Mouse (Mus musculus) urinary bladder, adult 2 months (tissue): ENCODE measurements around the gene Cpxm2. TPM values are rescaled to one million over a fixed set of nuclear protein-coding genes. Genes with fewer than 3 reads are reported as not detected.

Source experiments
- DNase-seq: peaks from one replicate; pipeline ENCODE4 v3.0.0; 2022; ENCODE audit warnings: low spot score
- polyA plus RNA-seq: library from polyadenylated mRNA; depleted of rRNA; stranded (reverse); fragments of >200 nt; gene quantifications from 2 replicates; pipeline ENCODE4 v1.2.3, GENCODE M21; 2012; rRNA removed

Cpxm2 gene
- polyA plus RNA-seq, 1 experiment: 30.3 TPM

DNA sequence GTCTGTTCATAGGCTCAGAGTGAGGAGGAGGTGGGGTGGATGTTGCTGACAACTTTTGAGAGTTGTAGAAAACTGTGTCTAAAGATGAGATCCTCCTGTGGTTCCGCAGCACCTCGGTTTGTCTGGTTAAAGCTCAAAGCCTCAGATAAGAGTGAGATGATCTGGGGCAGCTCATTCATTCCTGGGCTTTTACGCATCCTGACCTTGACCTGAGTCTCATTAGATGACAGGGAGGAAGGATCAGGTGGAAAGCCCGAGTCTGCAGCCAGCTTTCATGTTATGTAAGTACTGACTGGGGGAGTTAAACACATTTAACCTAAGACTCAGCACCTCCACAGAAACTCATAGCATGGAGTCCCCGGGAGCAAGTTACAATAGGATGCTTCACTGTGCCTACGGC, 127.9 kb downstream of the Cpxm2 start:
- DNase-seq: no peak

DNA sequence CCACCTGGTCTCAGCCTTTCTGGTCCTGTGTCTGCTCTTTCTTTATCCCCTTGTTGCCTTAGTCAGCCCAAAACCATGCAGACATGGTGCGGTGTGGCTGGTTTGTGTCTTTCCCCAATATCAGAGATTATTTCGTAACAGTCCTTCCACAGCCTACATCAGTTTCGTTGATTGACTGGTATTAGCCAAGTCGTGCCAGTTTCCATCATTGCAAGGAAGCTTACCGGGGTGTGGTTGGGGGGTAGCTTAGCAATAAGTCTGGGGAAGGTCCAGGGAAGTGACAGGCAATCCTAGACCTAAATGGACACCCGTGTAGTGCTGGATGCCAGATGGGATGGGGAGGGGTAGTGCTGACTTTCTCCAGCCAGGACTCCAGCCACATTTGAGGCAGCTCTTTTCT, 128.9 kb downstream of the Cpxm2 start:
- DNase-seq: no peak

DNA sequence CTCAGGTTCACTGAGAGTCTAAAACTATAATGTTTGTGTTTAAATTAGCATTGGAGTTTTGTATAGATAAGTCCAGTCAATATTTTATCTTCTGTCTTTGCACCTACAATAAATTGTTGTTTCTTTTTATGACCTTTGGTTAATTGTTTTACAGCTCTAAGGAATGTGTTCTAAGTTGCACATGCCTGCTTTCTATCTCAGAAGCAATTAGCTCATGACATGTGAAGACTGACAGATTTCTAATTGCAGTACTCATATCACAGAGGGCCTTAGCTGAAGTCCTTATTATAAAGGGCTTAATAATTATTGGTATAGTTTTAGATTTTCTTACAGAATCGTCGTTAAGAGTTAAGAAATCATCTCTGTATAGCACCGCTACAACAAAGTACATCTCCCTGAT, 138.6 kb downstream of the Cpxm2 start:
- no peak for DNase-seq

DNA sequence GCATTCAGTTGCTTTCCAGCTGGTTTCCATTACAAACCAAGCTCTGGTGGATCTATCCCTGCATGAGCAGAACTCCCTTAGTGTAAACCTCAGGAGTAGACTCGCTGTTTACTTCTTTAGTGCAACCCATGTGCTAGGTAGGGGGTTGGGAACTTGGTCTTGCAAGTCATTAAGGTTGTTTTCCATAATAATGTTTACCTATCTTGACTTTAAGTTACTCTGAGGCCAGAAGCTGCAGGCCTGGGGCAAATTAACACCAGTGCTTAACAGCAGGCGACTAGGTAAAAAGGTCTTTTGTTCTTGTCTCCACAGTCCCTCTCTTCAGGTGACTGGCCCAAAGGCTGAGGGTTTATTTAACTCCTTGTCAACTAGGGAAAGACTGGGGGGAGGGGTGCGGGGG, 139.3 kb downstream of the Cpxm2 start:
- no peak for DNase-seq

DNA sequence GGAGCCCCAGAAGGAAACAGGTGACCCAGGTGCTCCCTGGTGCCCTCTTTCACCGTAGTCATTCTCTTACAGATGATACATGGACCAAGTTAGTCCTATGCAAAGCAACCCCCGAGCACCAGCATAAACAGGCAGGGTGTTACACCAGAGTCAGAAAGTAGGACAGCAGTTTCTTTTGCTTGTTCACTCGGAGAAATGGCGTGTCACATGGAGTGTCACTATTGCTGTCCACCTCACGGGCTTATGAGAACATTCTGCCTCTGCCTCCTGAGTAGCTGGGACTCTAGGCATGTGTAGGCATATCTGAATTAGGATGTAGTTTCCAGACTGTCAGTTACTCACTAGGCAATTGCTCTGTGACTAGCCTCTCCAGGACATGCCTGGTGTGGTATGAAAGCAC, 140.6 kb downstream of the Cpxm2 start:
- no peak for DNase-seq

DNA sequence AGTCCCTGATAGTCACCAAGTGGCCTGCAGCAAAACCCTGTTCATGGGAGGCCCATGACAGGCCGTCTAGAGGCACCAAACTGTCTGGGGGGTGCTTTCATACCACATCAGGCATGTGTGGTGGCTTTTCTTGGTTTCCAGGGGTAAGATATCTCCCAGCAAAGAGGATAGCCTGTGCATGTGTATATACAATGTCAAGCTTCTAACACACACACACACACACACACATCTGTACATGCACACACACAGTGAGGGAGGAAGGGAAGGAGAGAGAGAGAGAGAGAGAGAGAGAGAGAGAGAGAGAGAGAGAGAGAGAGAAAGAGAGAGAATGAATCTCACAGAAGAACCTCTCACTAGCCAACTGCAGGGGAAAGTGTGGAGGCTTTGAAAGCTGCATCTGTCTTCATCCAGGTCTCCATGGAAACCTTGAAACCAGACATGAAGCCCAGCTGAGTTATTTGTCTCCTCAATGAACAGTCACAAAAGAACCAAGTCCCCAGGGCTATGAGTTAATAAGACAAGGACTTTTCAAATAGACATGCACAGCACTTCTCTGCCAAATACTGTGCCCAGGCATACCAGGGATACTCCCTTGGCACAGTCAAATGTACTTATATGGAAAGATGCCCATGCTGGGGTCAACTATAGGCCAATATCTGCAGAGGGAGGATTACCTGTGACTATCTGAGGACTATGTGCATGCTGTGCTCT, 141.4 kb downstream of the Cpxm2 start:
- no peak for DNase-seq

DNA sequence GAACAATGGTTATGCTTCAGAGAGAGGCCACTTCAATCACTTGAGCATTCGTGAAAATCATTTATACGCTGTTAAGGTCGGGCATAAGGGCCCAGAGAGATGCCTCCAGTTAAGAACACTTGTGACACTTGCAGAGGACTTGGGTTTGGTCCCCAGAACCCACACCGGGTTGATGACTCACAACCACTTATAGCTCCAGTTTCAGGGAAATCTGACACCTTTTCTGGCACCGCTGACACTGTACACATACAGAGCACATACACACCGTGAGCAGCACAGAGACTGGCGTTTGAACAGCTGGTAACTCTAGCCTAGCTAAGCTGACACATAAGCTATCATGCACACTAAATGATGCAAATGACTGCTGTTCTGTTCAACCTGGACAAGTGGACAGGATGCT, 145.5 kb downstream of the Cpxm2 start:
- DNase-seq: no peak

DNA sequence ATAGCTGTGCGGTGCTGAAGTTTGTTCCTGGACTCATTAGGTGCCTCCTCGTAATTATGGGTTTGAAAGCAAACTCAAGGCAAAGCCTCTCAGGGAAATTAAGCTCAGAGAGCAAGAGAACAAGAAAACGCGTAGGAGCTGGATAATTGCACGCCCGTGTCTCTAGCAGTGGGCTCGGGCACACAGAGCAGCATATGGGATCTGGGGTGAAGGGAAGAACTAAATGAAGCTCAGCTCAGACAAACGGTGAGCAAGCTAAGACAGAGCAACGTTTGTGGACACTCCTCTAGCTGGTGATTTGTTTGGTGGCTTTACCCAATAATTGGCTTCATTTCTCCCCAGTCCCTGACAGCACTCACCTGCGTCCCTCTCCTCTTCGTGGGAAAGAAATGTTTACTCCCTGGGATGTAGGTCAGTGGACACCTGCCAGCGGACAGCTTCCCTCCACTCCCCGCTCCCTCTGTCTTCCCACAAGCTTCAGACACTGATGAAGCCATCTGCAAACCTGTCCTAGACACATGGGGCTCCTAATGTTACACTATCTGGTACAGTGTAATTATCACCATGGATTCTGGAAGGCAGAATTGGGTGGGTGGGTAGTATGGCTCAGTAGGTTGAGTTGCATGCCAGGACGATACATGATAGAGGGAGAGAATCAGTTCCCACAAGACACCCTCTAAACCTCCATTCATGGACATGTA, 148.4 kb downstream of the Cpxm2 start:
- DNase-seq: no peak

DNA sequence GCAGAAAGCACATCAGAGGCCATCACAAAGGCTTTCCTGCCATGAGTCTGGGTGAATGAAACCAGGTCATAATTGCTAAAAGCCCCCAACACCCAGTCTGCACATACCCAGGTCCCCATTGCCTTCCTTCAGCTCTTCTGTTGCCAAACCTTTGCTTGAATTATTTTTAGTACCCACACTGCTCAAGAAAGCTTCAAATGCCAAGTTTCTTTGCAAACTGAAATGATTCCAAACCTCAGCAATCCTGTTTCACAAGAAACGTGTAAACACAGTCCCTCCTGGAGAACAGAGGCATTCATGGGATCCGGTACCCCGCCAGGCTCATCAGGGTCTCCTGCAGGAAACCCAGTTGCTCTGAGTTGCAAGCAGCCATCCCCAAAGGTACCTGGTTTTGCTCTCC, 161.7 kb downstream of the Cpxm2 start:
- DNase-seq: no peak

DNA sequence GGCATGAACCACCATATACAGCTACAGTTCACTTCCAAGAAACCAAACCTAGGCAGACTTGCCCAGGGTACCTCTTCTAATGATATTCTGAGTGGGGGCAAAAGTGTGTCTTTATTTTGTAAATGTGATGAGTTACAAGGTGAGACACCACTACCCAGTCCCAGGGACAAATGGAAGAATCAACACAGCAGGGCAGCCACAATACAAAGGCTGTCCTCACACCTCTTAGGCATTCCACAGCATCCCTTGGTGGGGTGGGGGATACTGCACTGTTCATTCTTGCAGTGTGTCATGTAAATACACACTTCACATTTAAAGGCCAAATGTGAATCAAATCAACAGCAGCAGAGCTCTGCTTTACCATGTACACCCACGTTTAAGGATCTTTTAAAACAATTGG, 162.3 kb downstream of the Cpxm2 start:
- DNase-seq: no peak

DNA sequence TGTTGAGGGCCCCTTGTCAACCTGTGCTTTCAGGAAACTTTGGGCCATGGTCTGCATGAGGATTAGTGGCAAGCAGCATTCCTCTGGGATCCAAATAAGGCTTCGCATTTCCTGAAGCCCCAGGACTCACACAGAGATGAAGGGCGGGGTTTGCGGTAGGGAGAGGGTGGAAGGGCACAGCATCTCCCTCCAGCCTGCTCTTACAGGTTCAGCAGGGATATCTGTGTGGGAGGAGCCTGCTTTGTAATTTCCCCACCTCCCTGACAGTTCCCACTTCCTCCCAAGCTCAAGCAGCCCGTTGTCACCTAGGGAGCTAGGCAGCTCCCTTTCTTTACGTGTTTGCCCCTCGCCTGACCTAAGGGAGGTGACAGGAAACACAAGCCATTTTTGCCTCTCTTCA, 165.5 kb downstream of the Cpxm2 start:
- DNase-seq: no peak

Other genes starting within 250 kb of the Cpxm2 start
- gene Gpr26, start 188.3 kb downstream of the Cpxm2 start, polyA plus RNA-seq: under 0.01 TPM in 1 of 2 replicates, not detected in the other
- 8.7 and 14.5 TPM in 2 replicates for gene Chst15, start 162.5 kb upstream of the Cpxm2 start, polyA plus RNA-seq